Mouse (Mus musculus) frontal cortex, postnatal 14 days (tissue): ENCODE results near the gene Pou3f3.
A peak's percentile ranks its signal among the peaks of the same experiment; 100 is the strongest.

ENCODE experiments used
- DNase-seq, 2 experiments: peaks; one replicate each; pipeline ENCODE4 v3.0.0; 2022; ENCODE audit warnings: low spot score in 2 of 2

Gene Pou3f3

GRCm38 (mm10) chr1:42694665-42695577 is 647 bp upstream of the Pou3f3 start:
- DNase-seq, result peak in 1 of 2 experiments; percentile 66

GRCm38 (mm10) chr1:42696371-42697031 is 933 bp downstream of the Pou3f3 start:
- no peak for DNase-seq

- no peak for DNase-seq
Observed at GRCm38 (mm10) chr1:42697321-42697755, 1.8 kb downstream of the Pou3f3 start.

GRCm38 (mm10) chr1:42697756-42698583 is 2.4 kb downstream of the Pou3f3 start:
- DNase-seq, result peak in 1 of 2 experiments; percentile 54

GRCm38 (mm10) chr1:42698584-42699333 is 3.2 kb downstream of the Pou3f3 start:
- DNase-seq, result no peak

GRCm38 (mm10) chr1:42699471-42699871 is 3.9 kb downstream of the Pou3f3 start:
- DNase-seq, result no peak

GRCm38 (mm10) chr1:42700171-42700570 is 4.6 kb downstream of the Pou3f3 start:
- no peak for DNase-seq

- DNase-seq, result no peak
Observed at GRCm38 (mm10) chr1:42700815-42701214, 5.2 kb downstream of the Pou3f3 start.

- DNase-seq, result no peak
Observed at GRCm38 (mm10) chr1:42701833-42702611, 6.5 kb downstream of the Pou3f3 start.

- DNase-seq, result no peak
Observed at GRCm38 (mm10) chr1:42702984-42703383, 7.4 kb downstream of the Pou3f3 start.

- no peak for DNase-seq
Observed at GRCm38 (mm10) chr1:42703424-42703823, 7.9 kb downstream of the Pou3f3 start.

GRCm38 (mm10) chr1:42703851-42704613 is 8.5 kb downstream of the Pou3f3 start:
- DNase-seq, result no peak

- DNase-seq, result no peak
Observed at GRCm38 (mm10) chr1:42704981-42705810, 9.6 kb downstream of the Pou3f3 start.

- no peak for DNase-seq
Observed at GRCm38 (mm10) chr1:42705811-42706160, 10.2 kb downstream of the Pou3f3 start.

GRCm38 (mm10) chr1:42707196-42707595 is 11.6 kb downstream of the Pou3f3 start:
- DNase-seq, result no peak

- DNase-seq, result no peak
Observed at GRCm38 (mm10) chr1:42707611-42708130, 12.1 kb downstream of the Pou3f3 start.

GRCm38 (mm10) chr1:42709024-42709423 is 13.5 kb downstream of the Pou3f3 start:
- DNase-seq, result no peak

- no peak for DNase-seq
Observed at GRCm38 (mm10) chr1:42709431-42710160, 14.0 kb downstream of the Pou3f3 start.
